Mouse (Mus musculus) liver, embryonic 14.5 days (tissue): ENCODE measurements at regions not wholly inside any gene's neighbourhood (a gene's known extent, or its start where the extent isn't known, plus 50 kb on each side); places are given as distances from the start of the nearest gene placed in this dataset.

ENCODE experiments used
- CTCF ChIP-seq: IDR thresholded peaks from 2 replicates; pipeline ENCODE4 v1.5.1; 2016; ENCODE audit warnings: antibody characterized with exemption, low read depth, control low read depth
- EP300 ChIP-seq: IDR thresholded peaks from 2 replicates; pipeline ENCODE4 v1.6.1; 2016; ENCODE audit warnings: antibody characterized with exemption, low read depth

DNA sequence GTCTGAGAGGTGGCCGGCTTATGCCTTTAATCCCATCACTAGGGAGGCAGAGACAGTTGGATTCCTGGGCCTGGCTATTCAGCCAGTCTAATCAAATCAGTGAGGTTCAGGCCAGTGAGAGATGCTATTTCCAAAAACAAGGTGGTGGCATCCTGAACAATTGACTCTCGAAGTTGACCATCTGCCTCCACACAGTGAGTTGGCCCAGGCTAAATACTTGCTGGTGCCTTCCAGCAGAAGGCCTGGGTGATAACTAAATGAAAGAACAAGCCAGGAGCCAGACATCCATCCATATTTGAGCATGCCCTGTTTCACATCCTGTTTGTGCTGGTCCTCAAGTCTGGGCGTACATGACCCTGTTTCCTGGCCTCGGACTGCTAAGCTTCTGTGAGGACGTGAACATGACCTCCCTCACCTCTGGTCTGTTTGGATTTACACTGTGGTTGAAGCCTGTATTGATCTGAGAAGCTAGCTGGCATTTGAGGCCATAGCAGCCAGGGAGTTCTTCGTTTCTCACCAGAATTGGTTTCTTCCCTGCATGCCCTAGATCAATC, 222.5 kb downstream of the Gadd45g start:
- TF ChIP-seq CTCF (no peak), EP300 (no peak)
